ENCODE assay signal across 12 mouse cellular contexts in genomic region chr14:101984401-101984800, GRCm38 (mm10).
A peak's percentile ranks its signal among the peaks of the same experiment; 100 is the strongest.
DNase-seq lines count a peak whose midpoint lies in the region; ATAC-seq and TF ChIP-seq lines count a peak whose summit lies in the region.
"Had no signal": no experiment of that assay in that cellular context is flagged by ENCODE, and none has a peak within 500 bp of the region (broad histone marks: within the 10 kb centered on the region; RNA-seq: fewer than 3 reads in every experiment).

No protein-coding gene starts in this region.

- 21% methylated on average over 2 of the region's 2 CpGs for WGBS in heart, embryonic 16.5 days
- WGBS in heart, embryonic 10.5 days, result 20% methylated on average over 2 of the region's 2 CpGs
- WGBS in lung, embryonic 15.5 days, result 3% methylated on average over 2 of the region's 2 CpGs
- 8% methylated on average over 2 of the region's 2 CpGs for WGBS in limb, embryonic 14.5 days
- 12% methylated on average over 2 of the region's 2 CpGs for WGBS in stomach, embryonic 16.5 days

- intact Hi-C loops in left cerebral cortex, postnatal 36 days (cut with DNase I), result no loop called here

- H3K36me3 ChIP-seq in heart, embryonic 16.5 days (ENCODE audit: control insufficient read depth, insufficient read depth), result no peaks in the 10 kb centered on the region
- no peaks in the 10 kb centered on the region for H3K36me3 ChIP-seq in heart, embryonic 10.5 days
- H3K36me3 ChIP-seq in lung, embryonic 15.5 days, result no peaks in the 10 kb centered on the region
- H3K36me3 ChIP-seq in limb, embryonic 14.5 days (ENCODE audit: control insufficient read depth, insufficient read depth, low read length), result no peaks in the 10 kb centered on the region
- H3K36me3 ChIP-seq in stomach, embryonic 16.5 days (ENCODE audit: control insufficient read depth, insufficient read depth, low read length), result no peaks in the 10 kb centered on the region
- H3K36me3 ChIP-seq: hindbrain, embryonic 12.5 days had no signal

- DNase-seq in heart, embryonic 10.5 days (ENCODE audit: low spot score), result no peak
- no peak for DNase-seq in lung, postnatal 4 days
- peak; percentile 64 for DNase-seq in limb, embryonic 14.5 days (ENCODE audit: low spot score)
- DNase-seq in left cerebral cortex, postnatal 36 days (ENCODE audit: low spot score in 2 of 2), result no peak
- DNase-seq: cerebellum, postnatal 10 days had no signal

- H3K4me3 ChIP-seq in heart, embryonic 16.5 days (ENCODE audit: low read length), result no peak overlapping the region
- H3K4me3 ChIP-seq in heart, embryonic 10.5 days, result no peak overlapping the region
- no peak overlapping the region for H3K4me3 ChIP-seq in lung, embryonic 15.5 days
- no peak overlapping the region for H3K4me3 ChIP-seq in limb, embryonic 14.5 days (replicated peaks; ENCODE audit: low read length)
- no peak overlapping the region for H3K4me3 ChIP-seq in stomach, embryonic 16.5 days (replicated peaks; ENCODE audit: low read length)
- H3K4me3 ChIP-seq: hindbrain, embryonic 12.5 days had no signal

- no peaks in the 10 kb centered on the region for H3K9me3 ChIP-seq in heart, embryonic 16.5 days (replicated peaks; ENCODE audit: control insufficient read depth, low read length)
- H3K9me3 ChIP-seq in heart, embryonic 10.5 days, result no peaks in the 10 kb centered on the region
- no peaks in the 10 kb centered on the region for H3K9me3 ChIP-seq in lung, embryonic 15.5 days
- H3K9me3 ChIP-seq in limb, embryonic 14.5 days (ENCODE audit: control insufficient read depth, low read length), result no peaks in the 10 kb centered on the region
- no peaks in the 10 kb centered on the region for H3K9me3 ChIP-seq in stomach, embryonic 16.5 days (replicated peaks; ENCODE audit: control insufficient read depth, low read length)
- H3K9me3 ChIP-seq: hindbrain, embryonic 12.5 days had no signal

- 0 out of 2 replicates have a peak, but pooled peaks have one; percentile 45 for ATAC-seq in heart, embryonic 16.5 days (replicated peaks; ENCODE audit: extremely low read depth, insufficient read depth, low FRiP score)
- ATAC-seq in lung, embryonic 15.5 days (ENCODE audit: borderline replicate concordance, extremely low read depth, low FRiP score, low TSS enrichment), result peak; percentile 92
- ATAC-seq in limb, embryonic 14.5 days (ENCODE audit: low FRiP score, low read depth), result no peak
- peak; percentile 73; the same call in 1 of the 2 replicates for ATAC-seq in stomach, embryonic 16.5 days (ENCODE audit: insufficient read depth, low FRiP score)
- no peak for ATAC-seq in inflammation-experienced regulatory T-cells, adult 6 months
- ATAC-seq: activated CD4-positive, CD25-positive, alpha-beta regulatory T cell, adult 4 months had no signal

- no peaks in the 10 kb centered on the region for H3K4me1 ChIP-seq in heart, embryonic 16.5 days (ENCODE audit: control insufficient read depth, insufficient read depth, low read length)
- H3K4me1 ChIP-seq in heart, embryonic 10.5 days, result no peaks in the 10 kb centered on the region
- H3K4me1 ChIP-seq in lung, embryonic 15.5 days, result peaks cover 4% of the 10 kb centered on the region; the same call in 1 of the 2 replicates
- H3K4me1 ChIP-seq in limb, embryonic 14.5 days (ENCODE audit: control insufficient read depth, insufficient read depth, low read length), result no peaks in the 10 kb centered on the region
- H3K4me1 ChIP-seq in stomach, embryonic 16.5 days (ENCODE audit: control insufficient read depth, insufficient read depth, low read length), result peaks cover 3% of the 10 kb centered on the region; the same call in 1 of the 2 replicates
- H3K4me1 ChIP-seq: hindbrain, embryonic 12.5 days had no signal

- H3K27me3 ChIP-seq in heart, embryonic 16.5 days (ENCODE audit: control insufficient read depth, insufficient read depth, low read length), result no peaks in the 10 kb centered on the region
- H3K27me3 ChIP-seq in heart, embryonic 10.5 days (ENCODE audit: insufficient read depth, poor library complexity, severe bottlenecking), result no peaks in the 10 kb centered on the region
- no peaks in the 10 kb centered on the region for H3K27me3 ChIP-seq in lung, embryonic 15.5 days
- H3K27me3 ChIP-seq in limb, embryonic 14.5 days (ENCODE audit: control insufficient read depth, insufficient read depth, low read length), result no peaks in the 10 kb centered on the region
- no peaks in the 10 kb centered on the region for H3K27me3 ChIP-seq in stomach, embryonic 16.5 days (ENCODE audit: control insufficient read depth, insufficient read depth, low read length)
- H3K27me3 ChIP-seq: hindbrain, embryonic 12.5 days had no signal

- no peak for TF ChIP-seq POLR2A in limb, embryonic 14.5 days (IDR thresholded peaks at IDR 0.05; ENCODE audit: borderline replicate concordance, extremely low read depth, insufficient read depth, insufficient read length)

- H3K9ac ChIP-seq in heart, embryonic 16.5 days (ENCODE audit: low read length), result no peak overlapping the region
- no peak overlapping the region for H3K9ac ChIP-seq in lung, embryonic 15.5 days
- no peak overlapping the region for H3K9ac ChIP-seq in limb, embryonic 14.5 days (ENCODE audit: low read depth, low read length, severe bottlenecking)
- no peak overlapping the region for H3K9ac ChIP-seq in stomach, embryonic 16.5 days (ENCODE audit: low read length)
- H3K9ac ChIP-seq: hindbrain, embryonic 12.5 days; liver, embryonic 14.5 days had no signal

- no peak overlapping the region for H3K27ac ChIP-seq in heart, embryonic 16.5 days (ENCODE audit: low read length)
- H3K27ac ChIP-seq in heart, embryonic 10.5 days, result no peak overlapping the region
- no peak overlapping the region for H3K27ac ChIP-seq in lung, embryonic 15.5 days
- H3K27ac ChIP-seq in limb, embryonic 14.5 days (replicated peaks; ENCODE audit: low read depth, low read length), result no peak overlapping the region
- no peak overlapping the region for H3K27ac ChIP-seq in stomach, embryonic 16.5 days (ENCODE audit: low read length)
- H3K27ac ChIP-seq: hindbrain, embryonic 12.5 days; liver, embryonic 14.5 days had no signal

- H3K4me2 ChIP-seq in heart, embryonic 16.5 days (ENCODE audit: low read depth, low read length), result no peak overlapping the region
- H3K4me2 ChIP-seq in lung, embryonic 15.5 days, result no peak overlapping the region
- no peak overlapping the region for H3K4me2 ChIP-seq in limb, embryonic 14.5 days (replicated peaks; ENCODE audit: low read depth, low read length, severe bottlenecking)
- H3K4me2 ChIP-seq in stomach, embryonic 16.5 days (ENCODE audit: low read depth, low read length), result no peak overlapping the region
- H3K4me2 ChIP-seq: hindbrain, embryonic 12.5 days had no signal

Comparison
In these comparisons a context has a peak if more than half of its experiments do, and no peak if none do; other contexts are left out.
1. ATAC-seq: peak in heart, embryonic 16.5 days (single experiment), lung, embryonic 15.5 days (single experiment) and stomach, embryonic 16.5 days (single experiment); none in limb, embryonic 14.5 days (single experiment) and inflammation-experienced regulatory T-cells, adult 6 months (single experiment).